Mouse (Mus musculus) embryonic fibroblast, embryonic 13.5 days (primary cell): ENCODE measurements around the gene Pus1.

Source experiments
- CTCF ChIP-seq: IDR thresholded peaks from 2 replicates; pipeline ENCODE4 v1.5.1; 2011; ENCODE audit warnings: mild to moderate bottlenecking, control low read depth, low read length, moderate library complexity, borderline replicate concordance; ENCODE audit not compliant: insufficient read depth
- POLR2A ChIP-seq: IDR thresholded peaks from 2 replicates; pipeline ENCODE4 v1.6.1; 2011; ENCODE audit warnings: low read depth, mild to moderate bottlenecking, control low read depth, low read length, moderate library complexity

GRCm38 (mm10) chr5:110781529-110782238 lies 1.2 kb upstream of the Pus1 start:
- TF ChIP-seq CTCF (no peak), POLR2A (no peak)
